ENCODE assay signal across 8 mouse cellular contexts in the genomic region with DNA sequence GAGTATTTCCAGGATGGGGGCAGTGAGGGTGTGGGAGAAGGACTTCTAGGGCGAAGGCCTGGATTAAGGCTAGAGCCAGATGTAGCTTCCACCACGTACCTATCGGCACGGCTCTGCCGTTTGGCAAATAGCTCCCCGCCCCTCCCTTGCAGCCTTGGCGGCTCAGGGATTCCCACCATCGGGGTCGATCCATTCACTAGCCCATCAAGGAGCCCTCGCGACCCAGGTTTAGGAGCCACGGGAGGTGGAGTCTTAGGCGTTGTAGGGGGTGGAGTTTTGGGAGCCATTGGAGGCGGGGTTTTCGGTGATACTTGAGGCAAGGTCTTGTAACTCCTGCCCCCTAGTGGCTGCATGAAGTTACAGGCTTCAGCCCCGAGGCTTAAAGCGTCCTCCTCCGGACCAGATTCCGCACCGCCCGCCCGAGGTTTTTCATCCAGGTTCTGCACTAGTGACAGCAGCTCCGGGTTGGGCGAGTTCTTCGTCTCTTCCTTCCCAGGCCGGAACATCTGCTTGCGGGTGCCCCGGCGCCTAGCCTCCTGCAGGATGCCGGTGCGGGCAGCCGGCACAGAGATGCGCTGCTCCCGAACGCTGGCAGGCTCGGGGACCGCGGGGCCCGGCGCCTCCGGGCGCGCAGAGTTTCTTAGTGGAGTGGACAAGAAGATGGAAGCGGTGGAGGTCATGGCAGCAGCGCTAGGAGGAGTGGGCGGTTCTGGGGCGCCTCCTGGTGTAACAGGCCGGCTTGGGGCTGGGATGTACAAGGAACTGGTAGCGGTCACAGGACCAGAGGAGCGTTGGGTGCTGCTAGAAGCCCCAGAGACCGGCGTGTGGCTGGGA. TPM values are rescaled to one million over a fixed set of nuclear protein-coding genes. Genes with fewer than 3 reads are reported as not detected.
DNase-seq lines count a peak whose midpoint lies in the region; ATAC-seq and TF ChIP-seq lines count a peak whose summit lies in the region.

No protein-coding gene starts in this region.

- H3K4me1 ChIP-seq in ES-E14 (ENCODE audit: control insufficient read depth in 2 of 2, insufficient read depth in 2 of 2, low read length in 2 of 2, poor library complexity in 1 of 2): peaks cover 0 to 22% of the 10 kb centered on the region in 2 experiments; a peak in 1 of 4 replicates
- H3K4me1 ChIP-seq in forebrain, embryonic 15.5 days: peaks cover 11% of the 10 kb centered on the region
- 0 out of 2 replicates have a peak, but pooled peaks cover 8% of the 10 kb centered on the region for H3K4me1 ChIP-seq in lung, embryonic 14.5 days (ENCODE audit: insufficient read depth)
- peaks cover 20% of the 10 kb centered on the region for H3K4me1 ChIP-seq in olfactory bulb, adult 2 months (ENCODE audit: control insufficient read depth, insufficient read depth, low read length)
- H3K4me1 ChIP-seq in thymus, adult 2 months (replicated peaks; ENCODE audit: control insufficient read depth, insufficient read depth, low read length): peaks cover 17% of the 10 kb centered on the region

- intact Hi-C loops in heart, postnatal 36 days (cut with DNase I): loop anchor here (2.0 to 5.0 kb wide), 2 partner anchors 20 to 269 kb away; a partner anchor contains a TSS

- in situ Hi-C loops in ES-E14 (cut with MboI; ENCODE audit: low sequenced_read_pairs in 2 of 2, unreplicated experiment in 2 of 2): no loop called here

- peak; percentile 100 for DNase-seq in ES-E14 (ENCODE audit: low read depth, low spot score)
- DNase-seq in cerebellum, adult 11-12 months: peak; percentile 95
- peak; percentile 89 to 93 for DNase-seq in heart, postnatal 36 days
- DNase-seq in layer of hippocampus, adult 2 months (ENCODE audit: low spot score in 2 of 2): peak; percentile 95 to 96
- DNase-seq in lung, embryonic 14.5 days: peak; percentile 100
- DNase-seq in thymus, adult 2 months: peak; percentile 92

- peak; percentile 88 for ATAC-seq in forebrain, embryonic 15.5 days (replicated peaks)
- peak; percentile 85 for ATAC-seq in lung, embryonic 14.5 days (ENCODE audit: insufficient read depth)

- no peaks in the 10 kb centered on the region for H3K9me3 ChIP-seq in ES-E14 (ENCODE audit: control insufficient read depth, insufficient read depth, low read depth, low read length)
- H3K9me3 ChIP-seq in forebrain, embryonic 15.5 days: no peaks in the 10 kb centered on the region
- no peaks in the 10 kb centered on the region for H3K9me3 ChIP-seq in lung, embryonic 14.5 days (ENCODE audit: low read depth, low read length)

- peak; percentile 17; the same call in 1 of the 2 replicates for TF ChIP-seq POLR2A in olfactory bulb, adult 2 months (IDR thresholded peaks at IDR 0.05; ENCODE audit: insufficient read depth, low read depth, low read length)
- no peak for TF ChIP-seq POLR2A in thymus, adult 2 months (IDR thresholded peaks at IDR 0.05; ENCODE audit: control insufficient read depth, extremely low read depth, insufficient read depth, low read length, poor library complexity)

- H3K4me2 ChIP-seq in forebrain, embryonic 15.5 days (replicated peaks): peak overlapping the region; percentile 69
- peak overlapping the region; percentile 94 for H3K4me2 ChIP-seq in lung, embryonic 14.5 days

- 1% methylated on average over 52 of the region's 52 CpGs for WGBS in forebrain, embryonic 15.5 days
- WGBS in lung, embryonic 14.5 days: 2% methylated on average over 52 of the region's 52 CpGs
- under 1% methylated on average over 52 of the region's 52 CpGs for WGBS in olfactory bulb, adult 2 months
- WGBS in thymus, adult 2 months: 3% methylated on average over 52 of the region's 52 CpGs

- no peak overlapping the region for H3K27ac ChIP-seq in ES-E14 (ENCODE audit: insufficient read depth, low read depth, low read length, poor library complexity, severe bottlenecking)
- peak overlapping the region; percentile 64 for H3K27ac ChIP-seq in forebrain, embryonic 15.5 days (replicated peaks)
- H3K27ac ChIP-seq in layer of hippocampus, adult 2 months: peak overlapping the region; percentile 98
- peak overlapping the region; percentile 89 for H3K27ac ChIP-seq in lung, embryonic 14.5 days (ENCODE audit: low read depth)
- peak overlapping the region; percentile 68 for H3K27ac ChIP-seq in olfactory bulb, adult 2 months (ENCODE audit: insufficient read depth, low read depth, low read length)
- H3K27ac ChIP-seq in thymus, adult 2 months (ENCODE audit: control insufficient read depth, insufficient read depth, low read length): no peak overlapping the region

- peak; percentile 89 for TF ChIP-seq CTCF in layer of hippocampus, adult 2 months (conservative IDR thresholded peaks at IDR 0.05)
- peak; percentile 90 for TF ChIP-seq CTCF in lung, embryonic 14.5 days (IDR thresholded peaks at IDR 0.05; ENCODE audit: low read depth)
- TF ChIP-seq CTCF in olfactory bulb, adult 2 months (IDR thresholded peaks at IDR 0.05; ENCODE audit: insufficient read depth, low read depth, low read length): peak; percentile 58
- TF ChIP-seq CTCF in thymus, adult 2 months (IDR thresholded peaks at IDR 0.05; ENCODE audit: borderline replicate concordance, control insufficient read depth, extremely low read depth, insufficient read depth, low read length, poor library complexity): peak; percentile 87

- peak overlapping the region; percentile 76 for H3K9ac ChIP-seq in ES-E14 (ENCODE audit: insufficient read depth, low read depth, low read length, poor library complexity, severe bottlenecking)
- H3K9ac ChIP-seq in forebrain, embryonic 15.5 days (replicated peaks): peak overlapping the region; percentile 60
- peak overlapping the region; percentile 70 for H3K9ac ChIP-seq in lung, embryonic 14.5 days

- H3K36me3 ChIP-seq in ES-E14 (ENCODE audit: control insufficient read depth, insufficient read depth, low read length, poor library complexity, severe bottlenecking): no peaks in the 10 kb centered on the region
- H3K36me3 ChIP-seq in forebrain, embryonic 15.5 days: no peaks in the 10 kb centered on the region
- no peaks in the 10 kb centered on the region for H3K36me3 ChIP-seq in lung, embryonic 14.5 days (ENCODE audit: insufficient read depth)
- H3K36me3 ChIP-seq in thymus, adult 2 months (ENCODE audit: control insufficient read depth, insufficient read depth, low read length): no peaks in the 10 kb centered on the region

- H3K27me3 ChIP-seq in forebrain, embryonic 15.5 days: 0 out of 2 replicates have a peak, but pooled peaks cover 8% of the 10 kb centered on the region
- H3K27me3 ChIP-seq in lung, embryonic 14.5 days (ENCODE audit: insufficient read depth, low read length): no peaks in the 10 kb centered on the region
- no peaks in the 10 kb centered on the region for H3K27me3 ChIP-seq in thymus, adult 2 months (ENCODE audit: control insufficient read depth, insufficient read depth, low read length)

- peak overlapping the region; percentile 79 to 93 for H3K4me3 ChIP-seq in ES-E14 (ENCODE audit: insufficient read depth in 1 of 2, low read depth in 1 of 2, low read length in 2 of 2, poor library complexity in 1 of 2, severe bottlenecking in 1 of 2)
- H3K4me3 ChIP-seq in forebrain, embryonic 15.5 days: peak overlapping the region; percentile 52
- H3K4me3 ChIP-seq in layer of hippocampus, adult 2 months: peak overlapping the region; percentile 92
- peak overlapping the region; percentile 63 for H3K4me3 ChIP-seq in lung, embryonic 14.5 days (ENCODE audit: low read depth, low read length)
- peak overlapping the region; percentile 78 for H3K4me3 ChIP-seq in olfactory bulb, adult 2 months (ENCODE audit: insufficient read depth, low read depth, low read length)
- peak overlapping the region; percentile 53 for H3K4me3 ChIP-seq in thymus, adult 2 months (ENCODE audit: control insufficient read depth, insufficient read depth, low read length)

RNA-seq across cellular contexts. Expression of a gene that starts 4.7 kb away (rescaled TPM):
- total RNA-seq in ES-E14 (2012; rRNA removed): 0.16 TPM in 1 of 2 replicates, not detected in the other
- not detected in 2 replicates for polyA plus RNA-seq in forebrain, embryonic 15.5 days (2015; fragmentation: Nextera tagmentation; extraction: Ambion mirVana)
- total RNA-seq in heart, postnatal 36 days (2021): under 1 TPM; 0.92 to 1.00 TPM
- not detected for total RNA-seq in layer of hippocampus, adult 2 months (2021)
- 0.24 and 0.87 TPM in 2 replicates for polyA plus RNA-seq in lung, embryonic 14.5 days (2014; fragmentation: Nextera tagmentation; extraction: Ambion mirVana)
- polyA plus RNA-seq in olfactory bulb, adult 2 months (2012; ENCODE audit: insufficient read depth, insufficient read length, low replicate concordance, missing spikeins): not detected in 2 replicates
- 0.82 TPM in 1 of 2 replicates, not detected in the other for polyA plus RNA-seq in thymus, adult 2 months (2012; rRNA removed)

RNA-seq across cellular contexts. Expression of a gene that starts 7.1 kb away (rescaled TPM):
- total RNA-seq in ES-E14 (2012; rRNA removed): 0.85 and 1.1 TPM in 2 replicates
- polyA plus RNA-seq in forebrain, embryonic 15.5 days (2015; fragmentation: Nextera tagmentation; extraction: Ambion mirVana): 0.11 and 0.17 TPM in 2 replicates
- total RNA-seq in heart, postnatal 36 days (2021): 100 to 1,000 TPM; 111 to 118 TPM
- total RNA-seq in layer of hippocampus, adult 2 months (2021): under 1 TPM; 0.15 to 0.23 TPM
- polyA plus RNA-seq in lung, embryonic 14.5 days (2014; fragmentation: Nextera tagmentation; extraction: Ambion mirVana): 0.75 and 2.8 TPM in 2 replicates
- polyA plus RNA-seq in olfactory bulb, adult 2 months (2012; ENCODE audit: insufficient read depth, insufficient read length, low replicate concordance, missing spikeins): not detected in 2 replicates
- 0.51 and 2.8 TPM in 2 replicates for polyA plus RNA-seq in thymus, adult 2 months (2012; rRNA removed)

RNA-seq across cellular contexts. Expression of a gene that starts 13.1 kb away (rescaled TPM):
- total RNA-seq in ES-E14 (2012; rRNA removed): 104 TPM in 2 replicates
- polyA plus RNA-seq in forebrain, embryonic 15.5 days (2015; fragmentation: Nextera tagmentation; extraction: Ambion mirVana): 83.9 and 85.5 TPM in 2 replicates
- 100 to 1,000 TPM in 1 of 2 experiments, 10 to 100 TPM in 1; 97.8 to 104 TPM for total RNA-seq in heart, postnatal 36 days (2021)
- 100 to 1,000 TPM; 104 to 108 TPM for total RNA-seq in layer of hippocampus, adult 2 months (2021)
- polyA plus RNA-seq in lung, embryonic 14.5 days (2014; fragmentation: Nextera tagmentation; extraction: Ambion mirVana): 96.0 and 100 TPM in 2 replicates
- polyA plus RNA-seq in olfactory bulb, adult 2 months (2012; ENCODE audit: insufficient read depth, insufficient read length, low replicate concordance, missing spikeins): 190 and 558 TPM in 2 replicates
- polyA plus RNA-seq in thymus, adult 2 months (2012; rRNA removed): 486 and 497 TPM in 2 replicates

RNA-seq across cellular contexts. Expression of a gene that starts 20.2 kb away (rescaled TPM):
- 15.3 and 16.6 TPM in 2 replicates for total RNA-seq in ES-E14 (2012; rRNA removed)
- polyA plus RNA-seq in forebrain, embryonic 15.5 days (2015; fragmentation: Nextera tagmentation; extraction: Ambion mirVana): 9.0 and 10.1 TPM in 2 replicates
- total RNA-seq in heart, postnatal 36 days (2021): 10 to 100 TPM; 20.9 to 21.1 TPM
- total RNA-seq in layer of hippocampus, adult 2 months (2021): 10 to 100 TPM; 51.4 to 57.1 TPM
- 10.0 and 11.8 TPM in 2 replicates for polyA plus RNA-seq in lung, embryonic 14.5 days (2014; fragmentation: Nextera tagmentation; extraction: Ambion mirVana)
- 58.6 TPM in 1 of 2 replicates, not detected in the other for polyA plus RNA-seq in olfactory bulb, adult 2 months (2012; ENCODE audit: insufficient read depth, insufficient read length, low replicate concordance, missing spikeins)
- 3.2 and 3.9 TPM in 2 replicates for polyA plus RNA-seq in thymus, adult 2 months (2012; rRNA removed)

RNA-seq across cellular contexts. Expression of a gene that starts 33.7 kb away (rescaled TPM):
- 5.0 and 6.1 TPM in 2 replicates for total RNA-seq in ES-E14 (2012; rRNA removed)
- polyA plus RNA-seq in forebrain, embryonic 15.5 days (2015; fragmentation: Nextera tagmentation; extraction: Ambion mirVana): 23.1 and 23.9 TPM in 2 replicates
- 1 to 10 TPM; 6.6 to 7.1 TPM for total RNA-seq in heart, postnatal 36 days (2021)
- 10 to 100 TPM; 14.8 to 15.5 TPM for total RNA-seq in layer of hippocampus, adult 2 months (2021)
- polyA plus RNA-seq in lung, embryonic 14.5 days (2014; fragmentation: Nextera tagmentation; extraction: Ambion mirVana): 29.2 and 30.2 TPM in 2 replicates
- not detected in 2 replicates for polyA plus RNA-seq in olfactory bulb, adult 2 months (2012; ENCODE audit: insufficient read depth, insufficient read length, low replicate concordance, missing spikeins)
- polyA plus RNA-seq in thymus, adult 2 months (2012; rRNA removed): 19.2 and 23.4 TPM in 2 replicates

Comparison
In these comparisons a context has a peak if more than half of its experiments do, and no peak if none do; other contexts are left out.
1. H3K27ac ChIP-seq: peak in forebrain, embryonic 15.5 days (single experiment), layer of hippocampus, adult 2 months (single experiment), lung, embryonic 14.5 days (single experiment) and olfactory bulb, adult 2 months (single experiment); none in ES-E14 (single experiment) and thymus, adult 2 months (single experiment).
2. Peak in every context shown above with its lines, with median percentiles within 50 percentile points of each other: DNase-seq, H3K4me3 ChIP-seq, H3K9ac ChIP-seq and CTCF ChIP-seq.